Mouse (Mus musculus): ENCODE measurements around the gene Pias4. TPM values are rescaled to one million over a fixed set of nuclear protein-coding genes. Genes with fewer than 3 reads are reported as not detected.

The Pias4 gene
- polyA plus RNA-seq, 1 experiment: 31.6 TPM

GRCm38 (mm10) chr10:81145307-81145706, 22.4 kb downstream of the Pias4 start:
- peaks cover 100% of the 10 kb centered on the region for H3K79me2 ChIP-seq (ENCODE audit: control insufficient read depth, insufficient read depth)
- TF ChIP-seq FOSL1 (IDR thresholded peaks at IDR 0.05; ENCODE audit: insufficient read depth, low read length, poor library complexity, severe bottlenecking): no peak
- no peak for TF ChIP-seq CTCF (IDR thresholded peaks at IDR 0.05; ENCODE audit: control insufficient read depth, insufficient read depth, insufficient read length)
- TF ChIP-seq MYOG (IDR thresholded peaks at IDR 0.05; ENCODE audit: control insufficient read depth, extremely low read depth, insufficient read length): no peak
- no peak for TF ChIP-seq MYOD1 (IDR thresholded peaks at IDR 0.05; ENCODE audit: control insufficient read depth, insufficient read length, low read depth)
- no peak for TF ChIP-seq USF1 (IDR thresholded peaks at IDR 0.05; ENCODE audit: low read depth)
- TF ChIP-seq CEBPB (IDR thresholded peaks at IDR 0.05; ENCODE audit: low read depth): no peak
- no peak for TF ChIP-seq MAX (IDR thresholded peaks at IDR 0.05)
- H3K27me3 ChIP-seq (ENCODE audit: control insufficient read depth, insufficient read depth, insufficient read length): no peaks in the 10 kb centered on the region
- peaks cover 54% of the 10 kb centered on the region for H3K36me3 ChIP-seq (ENCODE audit: control insufficient read depth, insufficient read depth)
- peaks cover 76% of the 10 kb centered on the region for H3K79me3 ChIP-seq (ENCODE audit: low read depth)
- no peak overlapping the region for H3ac ChIP-seq (ENCODE audit: control insufficient read depth, insufficient read length, low read depth)
- H3K4me3 ChIP-seq (ENCODE audit: insufficient read depth, poor library complexity, severe bottlenecking): no peak overlapping the region

GRCm38 (mm10) chr10:81144667-81145066, 23.1 kb downstream of the Pias4 start:
- Histone ChIP-seq H3K79me2 (ENCODE audit: control insufficient read depth, insufficient read depth) (peaks cover 100% of the 10 kb centered on the region), H3K27me3 (ENCODE audit: control insufficient read depth, insufficient read depth, insufficient read length) (no peaks in the 10 kb centered on the region), H3K36me3 (ENCODE audit: control insufficient read depth, insufficient read depth) (peaks cover 54% of the 10 kb centered on the region), H3ac (ENCODE audit: control insufficient read depth, insufficient read length, low read depth) (no peak overlapping the region), H3K79me3 (ENCODE audit: low read depth) (peaks cover 82% of the 10 kb centered on the region), H3K4me3 (ENCODE audit: insufficient read depth, poor library complexity, severe bottlenecking) (no peak overlapping the region)
- TF ChIP-seq MYOG (IDR thresholded peaks at IDR 0.05; ENCODE audit: control insufficient read depth, extremely low read depth, insufficient read length): no peak

GRCm38 (mm10) chr10:81143845-81144437, 23.8 kb downstream of the Pias4 start:
- H3K79me2 ChIP-seq (ENCODE audit: control insufficient read depth, insufficient read depth): peaks cover 100% of the 10 kb centered on the region
- TF ChIP-seq MYOD1 (IDR thresholded peaks at IDR 0.05; ENCODE audit: control insufficient read depth, insufficient read length, low read depth) (no peak), USF1 (IDR thresholded peaks at IDR 0.05; ENCODE audit: low read depth) (no peak), FOSL1 (IDR thresholded peaks at IDR 0.05; ENCODE audit: insufficient read depth, low read length, poor library complexity, severe bottlenecking) (no peak), MYOG (IDR thresholded peaks at IDR 0.05; ENCODE audit: control insufficient read depth, extremely low read depth, insufficient read length) (no peak), CTCF (IDR thresholded peaks at IDR 0.05; ENCODE audit: control insufficient read depth, insufficient read depth, insufficient read length) (no peak), CEBPB (IDR thresholded peaks at IDR 0.05; ENCODE audit: low read depth) (no peak), MAX (IDR thresholded peaks at IDR 0.05) (no peak)
- no peak overlapping the region for H3K4me3 ChIP-seq (ENCODE audit: insufficient read depth, poor library complexity, severe bottlenecking)
- H3K27me3 ChIP-seq (ENCODE audit: control insufficient read depth, insufficient read depth, insufficient read length): no peaks in the 10 kb centered on the region
- H3ac ChIP-seq (ENCODE audit: control insufficient read depth, insufficient read length, low read depth): no peak overlapping the region
- H3K36me3 ChIP-seq (ENCODE audit: control insufficient read depth, insufficient read depth): peaks cover 54% of the 10 kb centered on the region
- peaks cover 84% of the 10 kb centered on the region for H3K79me3 ChIP-seq (ENCODE audit: low read depth)

GRCm38 (mm10) chr10:81143157-81143633, 24.5 kb downstream of the Pias4 start:
- Histone ChIP-seq H3ac (ENCODE audit: control insufficient read depth, insufficient read length, low read depth) (peak overlapping the region; percentile 53), H3K4me3 (ENCODE audit: insufficient read depth, poor library complexity, severe bottlenecking) (peak overlapping the region; percentile 12), H3K36me3 (ENCODE audit: control insufficient read depth, insufficient read depth) (peaks cover 50% of the 10 kb centered on the region), H3K79me2 (ENCODE audit: control insufficient read depth, insufficient read depth) (peaks cover 100% of the 10 kb centered on the region), H3K27me3 (ENCODE audit: control insufficient read depth, insufficient read depth, insufficient read length) (no peaks in the 10 kb centered on the region), H3K79me3 (ENCODE audit: low read depth) (peaks cover 85% of the 10 kb centered on the region)
- TF ChIP-seq MAX (IDR thresholded peaks at IDR 0.05): peak; percentile 15
- peak; percentile 95 for TF ChIP-seq CEBPB (IDR thresholded peaks at IDR 0.05; ENCODE audit: low read depth)
- TF ChIP-seq CTCF (IDR thresholded peaks at IDR 0.05; ENCODE audit: control insufficient read depth, insufficient read depth, insufficient read length): peak; percentile 14
- TF ChIP-seq USF1 (IDR thresholded peaks at IDR 0.05; ENCODE audit: low read depth): no peak

- H3K36me3 ChIP-seq (ENCODE audit: control insufficient read depth, insufficient read depth): peaks cover 44% of the 10 kb centered on the region
- peak overlapping the region; percentile 53 for H3ac ChIP-seq (ENCODE audit: control insufficient read depth, insufficient read length, low read depth)
- H3K27me3 ChIP-seq (ENCODE audit: control insufficient read depth, insufficient read depth, insufficient read length): no peaks in the 10 kb centered on the region
- TF ChIP-seq MAX (IDR thresholded peaks at IDR 0.05) (peak; percentile 6), CEBPB (IDR thresholded peaks at IDR 0.05; ENCODE audit: low read depth) (no peak), USF1 (IDR thresholded peaks at IDR 0.05; ENCODE audit: low read depth) (no peak), FOSL1 (IDR thresholded peaks at IDR 0.05; ENCODE audit: insufficient read depth, low read length, poor library complexity, severe bottlenecking) (no peak)
- peaks cover 99% of the 10 kb centered on the region for H3K79me2 ChIP-seq (ENCODE audit: control insufficient read depth, insufficient read depth)
- peaks cover 84% of the 10 kb centered on the region for H3K79me3 ChIP-seq (ENCODE audit: low read depth)
- H3K4me3 ChIP-seq (ENCODE audit: insufficient read depth, poor library complexity, severe bottlenecking): peak overlapping the region; percentile 12
Measured at GRCm38 (mm10) chr10:81142551-81142981, 25.2 kb downstream of the Pias4 start.

- Histone ChIP-seq H3K79me3 (ENCODE audit: low read depth) (peaks cover 74% of the 10 kb centered on the region), H3K4me3 (ENCODE audit: insufficient read depth, poor library complexity, severe bottlenecking) (no peak overlapping the region)
Measured at GRCm38 (mm10) chr10:81141455-81142210, 26.1 kb downstream of the Pias4 start.

More at GRCm38 (mm10) chr10:81141455-81142210, 26.1 kb downstream of the Pias4 start:
- Histone ChIP-seq H3K36me3 (ENCODE audit: control insufficient read depth, insufficient read depth) (peaks cover 34% of the 10 kb centered on the region), H3ac (ENCODE audit: control insufficient read depth, insufficient read length, low read depth) (peak overlapping the region; percentile 26), H3K27me3 (ENCODE audit: control insufficient read depth, insufficient read depth, insufficient read length) (no peaks in the 10 kb centered on the region), H3K79me2 (ENCODE audit: control insufficient read depth, insufficient read depth) (peaks cover 90% of the 10 kb centered on the region)
- TF ChIP-seq CTCF (IDR thresholded peaks at IDR 0.05; ENCODE audit: control insufficient read depth, insufficient read depth, insufficient read length) (no peak), CEBPB (IDR thresholded peaks at IDR 0.05; ENCODE audit: low read depth) (no peak), USF1 (IDR thresholded peaks at IDR 0.05; ENCODE audit: low read depth) (no peak), MYOG (IDR thresholded peaks at IDR 0.05; ENCODE audit: control insufficient read depth, extremely low read depth, insufficient read length) (no peak), MAX (IDR thresholded peaks at IDR 0.05) (no peak), MYOD1 (IDR thresholded peaks at IDR 0.05; ENCODE audit: control insufficient read depth, insufficient read length, low read depth) (no peak), FOSL1 (IDR thresholded peaks at IDR 0.05; ENCODE audit: insufficient read depth, low read length, poor library complexity, severe bottlenecking) (no peak)
